Mouse (Mus musculus): ENCODE data around the gene Ung.

The Ung gene

GRCm38 (mm10) chr5:114130211-114130605 lies at the start of gene Ung:
Gene Ung, plus strand, starts transcription at chr5:114130386.
- no peak for DNase-seq (ENCODE audit: low spot score)

- no peak for DNase-seq (ENCODE audit: low spot score)
Measured at GRCm38 (mm10) chr5:114085501-114085900, 44.7 kb upstream of the Ung start.

GRCm38 (mm10) chr5:114087875-114088480 lies 42.2 kb upstream of the Ung start:
- no peak for DNase-seq (ENCODE audit: low spot score)

GRCm38 (mm10) chr5:114090421-114091013 lies 39.7 kb upstream of the Ung start:
- no peak for DNase-seq (ENCODE audit: low spot score)

GRCm38 (mm10) chr5:114091057-114091807 lies 39.0 kb upstream of the Ung start, which contains the start of gene Svop:
Gene Svop, minus strand, starts transcription at chr5:114091570.
- peak; percentile 74 for DNase-seq (ENCODE audit: low spot score)

GRCm38 (mm10) chr5:114099709-114100389 lies 30.3 kb upstream of the Ung start:
- peak; percentile 99 for DNase-seq (ENCODE audit: low spot score)

GRCm38 (mm10) chr5:114100390-114101099 lies 29.6 kb upstream of the Ung start:
- peak; percentile 4 for DNase-seq (ENCODE audit: low spot score)

GRCm38 (mm10) chr5:114101873-114102272 lies 28.3 kb upstream of the Ung start:
- DNase-seq (ENCODE audit: low spot score), result no peak

GRCm38 (mm10) chr5:114102807-114103206 lies 27.4 kb upstream of the Ung start:
- no peak for DNase-seq (ENCODE audit: low spot score)

GRCm38 (mm10) chr5:114106391-114106935 lies 23.7 kb upstream of the Ung start:
- DNase-seq (ENCODE audit: low spot score), result no peak

- DNase-seq (ENCODE audit: low spot score), result no peak
Measured at GRCm38 (mm10) chr5:114113334-114113733, 16.9 kb upstream of the Ung start.

GRCm38 (mm10) chr5:114115030-114115429 lies 15.2 kb upstream of the Ung start:
- no peak for DNase-seq (ENCODE audit: low spot score)

- DNase-seq (ENCODE audit: low spot score), result no peak
Measured at GRCm38 (mm10) chr5:114116586-114116985, 13.6 kb upstream of the Ung start.

GRCm38 (mm10) chr5:114119806-114120205 lies 10.4 kb upstream of the Ung start:
- no peak for DNase-seq (ENCODE audit: low spot score)

- DNase-seq (ENCODE audit: low spot score), result no peak
Measured at GRCm38 (mm10) chr5:114126008-114126407, 4.2 kb upstream of the Ung start.

- no peak for DNase-seq (ENCODE audit: low spot score)
Measured at GRCm38 (mm10) chr5:114126499-114127244, 3.5 kb upstream of the Ung start.

- peak; percentile 81 for DNase-seq (ENCODE audit: low spot score)
Measured at GRCm38 (mm10) chr5:114127374-114128349, 2.5 kb upstream of the Ung start, which contains the start of gene Alkbh2. Gene Alkbh2, minus strand, starts transcription at chr5:114128218.

GRCm38 (mm10) chr5:114129550-114130210 lies 506 bp upstream of the Ung start:
- DNase-seq (ENCODE audit: low spot score), result no peak
